Mouse (Mus musculus) brain, embryonic 14.5 days (tissue): Measurements from ENCODE around the gene Iqch. TPM values are rescaled to one million over a fixed set of nuclear protein-coding genes. Genes with fewer than 3 reads are reported as not detected.

Experiments
- DNase-seq: peaks from one replicate; pipeline ENCODE4 v3.0.0-alpha.2; 2011; ENCODE audit warnings: low read depth
- CTCF ChIP-seq: fragments of 200-500 bp; IDR thresholded peaks from 2 replicates; pipeline ENCODE4 v1.5.1; 2012; ENCODE audit warnings: inconsistent platforms, mild to moderate bottlenecking, moderate library complexity, borderline replicate concordance; ENCODE audit not compliant: insufficient read depth, insufficient read length; ENCODE audit errors: extremely low read depth
- POLR2A ChIP-seq: fragments of 200-500 bp; IDR thresholded peaks from 2 replicates; pipeline ENCODE4 v1.6.1; 2012; ENCODE audit warnings: mild to moderate bottlenecking, inconsistent platforms, borderline replicate concordance; ENCODE audit not compliant: poor library complexity, insufficient read depth, insufficient read length, severe bottlenecking; ENCODE audit errors: extremely low read depth
- polyA plus RNA-seq: library from polyadenylated mRNA; depleted of rRNA; stranded (reverse); fragments of >200 nt; gene quantifications from 2 replicates; pipeline ENCODE4 v1.2.3, GENCODE M21; 2012

Gene Iqch
- polyA plus RNA-seq, 1 experiment = 0.11 TPM

GRCm38 (mm10) chr9:63454341-63454740 lies 148.0 kb downstream of the Iqch start:
- TF ChIP-seq POLR2A = no peak
- TF ChIP-seq CTCF = no peak
- DNase-seq = no peak

GRCm38 (mm10) chr9:63450531-63451030 lies 151.7 kb downstream of the Iqch start:
- no peak for TF ChIP-seq CTCF
- no peak for TF ChIP-seq POLR2A
- peak; percentile 77 for DNase-seq

- TF ChIP-seq CTCF (no peak), POLR2A (no peak)
- DNase-seq = no peak
Measured at GRCm38 (mm10) chr9:63443695-63444094, 158.6 kb downstream of the Iqch start.

- no peak for TF ChIP-seq POLR2A
- TF ChIP-seq CTCF = no peak
- no peak for DNase-seq
Measured at GRCm38 (mm10) chr9:63430652-63431051, 171.6 kb downstream of the Iqch start.

GRCm38 (mm10) chr9:63421096-63421736 lies 181.1 kb downstream of the Iqch start:
- TF ChIP-seq CTCF = no peak
- TF ChIP-seq POLR2A = no peak
- DNase-seq = peak; percentile 53

- peak; percentile 83 for DNase-seq
- TF ChIP-seq CTCF = no peak
- TF ChIP-seq POLR2A = no peak
Measured at GRCm38 (mm10) chr9:63420396-63420795, 181.9 kb downstream of the Iqch start.

- DNase-seq = no peak
Measured at GRCm38 (mm10) chr9:63400176-63400575, 202.1 kb downstream of the Iqch start.

GRCm38 (mm10) chr9:63399463-63399815 lies 202.9 kb downstream of the Iqch start:
- no peak for TF ChIP-seq CTCF
- TF ChIP-seq POLR2A = no peak
- no peak for DNase-seq

More at GRCm38 (mm10) chr9:63400176-63400575, 202.1 kb downstream of the Iqch start:
- TF ChIP-seq POLR2A (no peak), CTCF (no peak)

GRCm38 (mm10) chr9:63398611-63399462 lies 203.5 kb downstream of the Iqch start, which contains the start of gene 2300009A05Rik:
2300009A05Rik (minus strand) TSS chr9:63399246.
- TF ChIP-seq POLR2A (peak; percentile 90), CTCF (no peak)

GRCm38 (mm10) chr9:63395612-63396011 lies 206.7 kb downstream of the Iqch start:
- no peak for TF ChIP-seq POLR2A
- no peak for TF ChIP-seq CTCF
- DNase-seq = no peak

More at GRCm38 (mm10) chr9:63398611-63399462, 203.5 kb downstream of the Iqch start, which contains the start of gene 2300009A05Rik:
- peak; percentile 94 for DNase-seq

GRCm38 (mm10) chr9:63391307-63391706 lies 211.0 kb downstream of the Iqch start:
- TF ChIP-seq POLR2A = no peak
- no peak for DNase-seq
